Mouse (Mus musculus) midbrain, embryonic 12.5 days (tissue): Measurements from ENCODE around the gene Prkacb. TPM values are rescaled to one million over a fixed set of nuclear protein-coding genes. Genes with fewer than 3 reads are reported as not detected.
A peak's percentile ranks its signal among the peaks of the same experiment; 100 is the strongest.

Source experiments
- ATAC-seq: fragments of 200-750 bp; cut with Nextera tagmentation; 2 replicates; pipeline ENCODE4 v1.8.0; 2017; ENCODE audit warnings: low read depth, moderate TSS enrichment, moderate library complexity; ENCODE audit not compliant: low FRiP score
- H3K27ac ChIP-seq: fragments of 300-500 bp; sonication (generic); replicated peaks from 2 replicates; pipeline ENCODE4 v1.5.1; 2016; ENCODE audit warnings: mild to moderate bottlenecking
- H3K27me3 ChIP-seq: fragments of 300-500 bp; sonication (generic); 2 replicates; pipeline ENCODE4 v1.6.1; 2016; ENCODE audit warnings: mild to moderate bottlenecking
- H3K36me3 ChIP-seq: fragments of 300-500 bp; sonication (generic); 2 replicates; pipeline ENCODE4 v1.6.1; 2016
- H3K4me1 ChIP-seq: fragments of 300-500 bp; sonication (generic); 2 replicates; pipeline ENCODE4 v1.6.1; 2016
- H3K4me2 ChIP-seq: fragments of 300-500 bp; sonication (generic); replicated peaks from 2 replicates; pipeline ENCODE4 v1.6.1; 2016; ENCODE audit warnings: mild to moderate bottlenecking, moderate library complexity
- H3K4me3 ChIP-seq: fragments of 300-500 bp; sonication (generic); 2 replicates; pipeline ENCODE4 v1.5.1; 2016; ENCODE audit warnings: mild to moderate bottlenecking
- H3K9ac ChIP-seq: fragments of 300-500 bp; sonication (generic); replicated peaks from 2 replicates; pipeline ENCODE4 v1.6.1; 2016; ENCODE audit warnings: mild to moderate bottlenecking, moderate library complexity
- H3K9me3 ChIP-seq: fragments of 300-500 bp; sonication (generic); 2 replicates; pipeline ENCODE4 v1.6.1; 2016; ENCODE audit warnings: mild to moderate bottlenecking
- WGBS: fragments of 180-500 bp; shearing (Covaris S2); methylation state at CpG from one replicate; pipeline ENCODE4 v1.1.7; 2016; 5-methylcytosine and 5-hydroxymethylcytosine counted together
- polyA plus RNA-seq: library from polyadenylated mRNA; unstranded; fragments of >200 nt; fragmentation: Nextera tagmentation; extraction: Ambion mirVana; gene quantifications from 2 replicates; pipeline ENCODE4 v1.2.1, GENCODE M21; 2016

The Prkacb gene
- polyA plus RNA-seq: 100 and 103 TPM in 2 replicates

- under 1% methylated on average over 54 of the region's 60 CpGs for WGBS
- H3K36me3 ChIP-seq: no peaks in the 10 kb centered on the region
- H3K4me1 ChIP-seq: peaks cover 13% of the 10 kb centered on the region
Observed at GRCm38 (mm10) chr3:146812901-146813393, at the start of gene Prkacb. Prkacb (minus strand) TSS chr3:146812990.

DNA sequence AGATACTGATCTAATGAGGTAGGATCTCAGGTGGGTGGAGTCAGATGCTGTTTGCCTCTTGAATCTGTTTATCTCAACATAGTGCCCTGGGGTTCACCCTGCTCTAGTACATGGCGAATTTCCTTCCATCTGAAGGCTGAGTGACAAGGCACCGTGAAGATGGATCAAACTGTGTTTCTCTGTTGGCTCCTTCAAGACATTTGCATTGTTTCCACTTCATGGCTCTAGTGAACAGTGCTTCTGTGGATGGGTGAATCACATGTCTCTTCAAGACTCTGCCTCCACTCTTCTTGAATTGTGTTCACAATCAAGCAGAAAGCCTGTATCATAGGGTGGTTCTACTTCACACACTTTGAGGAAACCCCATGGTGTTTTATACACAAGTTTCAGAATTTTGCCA is 47.5 kb upstream of the Prkacb start:
- H3K27ac ChIP-seq: no peak overlapping the region
- H3K4me3 ChIP-seq: no peak overlapping the region
- no peaks in the 10 kb centered on the region for H3K9me3 ChIP-seq
- ATAC-seq: no peak
- H3K4me2 ChIP-seq: no peak overlapping the region
- H3K9ac ChIP-seq: no peak overlapping the region
- 86% methylated on average over 2 of the region's 2 CpGs for WGBS
- no peaks in the 10 kb centered on the region for H3K27me3 ChIP-seq
- H3K36me3 ChIP-seq: no peaks in the 10 kb centered on the region
- H3K4me1 ChIP-seq: no peaks in the 10 kb centered on the region

More at GRCm38 (mm10) chr3:146812901-146813393, at the start of gene Prkacb:
- Histone ChIP-seq H3K4me3 (peak within 1 kb of the TSS; percentile 94), H3K9ac (peak within 1 kb of the TSS; percentile 94), H3K27ac (peak within 1 kb of the TSS; percentile 84), H3K9me3 (no peaks in the 10 kb centered on the region), H3K27me3 (no peaks in the 10 kb centered on the region), H3K4me2 (peak within 1 kb of the TSS; percentile 74)
- ATAC-seq: peak; percentile 96

GRCm38 (mm10) chr3:146857373-146857772 is 44.6 kb upstream of the Prkacb start:
- Histone ChIP-seq H3K27me3 (no peaks in the 10 kb centered on the region), H3K9me3 (no peaks in the 10 kb centered on the region), H3K4me1 (0 out of 2 replicates have a peak, but pooled peaks cover 2% of the 10 kb centered on the region), H3K4me3 (no peak overlapping the region), H3K9ac (no peak overlapping the region), H3K27ac (no peak overlapping the region), H3K4me2 (no peak overlapping the region), H3K36me3 (no peaks in the 10 kb centered on the region)
- no peak for ATAC-seq
- 76% methylated on average over 10 of the region's 10 CpGs for WGBS

DNA sequence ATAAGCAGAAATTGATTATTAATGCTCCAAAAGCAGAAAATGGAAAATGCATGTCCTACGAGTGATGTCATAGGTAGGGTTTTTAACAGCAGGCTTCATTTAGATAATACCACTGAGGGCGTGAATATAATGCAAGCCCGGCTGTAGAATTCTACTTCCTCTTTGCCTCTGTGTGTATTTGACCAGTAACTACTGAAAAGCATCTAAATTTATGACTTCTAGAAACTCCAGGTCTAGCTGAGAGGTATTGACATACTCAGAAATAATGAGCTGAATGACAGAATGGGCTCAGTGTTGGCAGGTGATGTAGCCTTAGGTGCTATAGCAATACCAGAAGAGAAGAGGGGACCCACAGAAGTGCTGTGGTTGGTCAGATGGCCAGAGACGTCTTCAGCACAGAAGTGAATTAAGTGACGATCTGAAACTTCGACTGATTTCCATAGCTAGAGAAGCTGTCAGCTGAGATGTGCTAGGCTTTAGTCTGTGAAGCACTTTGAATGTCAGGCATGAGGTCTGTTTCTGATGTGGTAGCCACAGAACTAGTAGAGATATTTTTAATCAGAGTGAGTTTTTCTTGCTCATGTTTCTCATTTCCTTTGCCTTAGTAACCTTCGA is 41.8 kb upstream of the Prkacb start:
- Histone ChIP-seq H3K27me3 (no peaks in the 10 kb centered on the region), H3K4me3 (no peak overlapping the region), H3K9me3 (no peaks in the 10 kb centered on the region), H3K4me2 (no peak overlapping the region), H3K9ac (no peak overlapping the region), H3K27ac (no peak overlapping the region), H3K4me1 (0 out of 2 replicates have a peak, but pooled peaks cover 7% of the 10 kb centered on the region), H3K36me3 (no peaks in the 10 kb centered on the region)
- 77% methylated on average over 7 of the region's 7 CpGs for WGBS
- ATAC-seq: no peak

GRCm38 (mm10) chr3:146851966-146852891 is 39.4 kb upstream of the Prkacb start, which contains the start of gene Ttll7:
Ttll7 (plus strand) TSS chr3:146852367.
- Histone ChIP-seq H3K36me3 (no peaks in the 10 kb centered on the region), H3K9ac (peak within 1 kb of the TSS; percentile 79), H3K9me3 (no peaks in the 10 kb centered on the region), H3K4me2 (peak within 1 kb of the TSS; percentile 82), H3K4me1 (0 out of 2 replicates have a peak, but pooled peaks cover 7% of the 10 kb centered on the region), H3K27ac (peak within 1 kb of the TSS; percentile 56), H3K4me3 (peak within 1 kb of the TSS; percentile 71), H3K27me3 (no peaks in the 10 kb centered on the region)
- ATAC-seq: peak; percentile 97
- WGBS: 0% methylated on average over 36 of the region's 36 CpGs

- Histone ChIP-seq H3K27ac (no peak overlapping the region), H3K9ac (no peak overlapping the region), H3K4me2 (no peak overlapping the region), H3K27me3 (no peaks in the 10 kb centered on the region), H3K9me3 (no peaks in the 10 kb centered on the region), H3K36me3 (no peaks in the 10 kb centered on the region), H3K4me3 (no peak overlapping the region), H3K4me1 (0 out of 2 replicates have a peak, but pooled peaks cover 4% of the 10 kb centered on the region)
- WGBS: 93% methylated on average over 7 of the region's 7 CpGs
- ATAC-seq: no peak
Observed at GRCm38 (mm10) chr3:146849360-146849759, 36.6 kb upstream of the Prkacb start.

- Histone ChIP-seq H3K4me2 (no peak overlapping the region), H3K36me3 (no peaks in the 10 kb centered on the region), H3K27me3 (no peaks in the 10 kb centered on the region), H3K27ac (no peak overlapping the region), H3K4me3 (no peak overlapping the region), H3K9me3 (no peaks in the 10 kb centered on the region), H3K4me1 (0 out of 2 replicates have a peak, but pooled peaks cover 4% of the 10 kb centered on the region), H3K9ac (no peak overlapping the region)
- 87% methylated on average over 8 of the region's 8 CpGs for WGBS
- ATAC-seq: no peak
Observed at GRCm38 (mm10) chr3:146848112-146848511, 35.3 kb upstream of the Prkacb start.

DNA sequence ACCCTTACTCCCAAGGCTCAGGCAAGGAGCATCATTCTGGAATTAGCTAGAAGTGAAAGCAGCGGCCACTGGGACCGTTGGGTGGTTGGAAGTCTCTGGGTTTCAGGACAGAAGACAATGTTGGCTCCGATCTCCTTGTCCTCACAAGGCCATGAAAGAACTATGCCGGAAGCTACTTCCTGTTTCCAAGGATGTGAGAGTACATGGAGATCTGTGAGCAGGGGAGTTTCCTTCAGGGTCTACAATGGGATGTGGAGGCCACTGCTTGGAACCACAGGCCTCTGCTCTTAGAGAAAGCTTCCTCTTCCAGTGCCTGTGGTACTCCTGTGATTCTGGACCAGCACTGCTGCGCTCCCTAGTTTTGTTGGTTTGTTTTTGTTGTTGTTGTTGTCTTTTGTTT is 33.4 kb upstream of the Prkacb start:
- no peak overlapping the region for H3K4me3 ChIP-seq
- H3K36me3 ChIP-seq: no peaks in the 10 kb centered on the region
- H3K27me3 ChIP-seq: no peaks in the 10 kb centered on the region
- 85% methylated on average over 5 of the region's 5 CpGs for WGBS
- no peak overlapping the region for H3K4me2 ChIP-seq
- no peaks in the 10 kb centered on the region for H3K4me1 ChIP-seq
- H3K9ac ChIP-seq: no peak overlapping the region
- no peak overlapping the region for H3K27ac ChIP-seq
- no peak for ATAC-seq
- H3K9me3 ChIP-seq: no peaks in the 10 kb centered on the region

GRCm38 (mm10) chr3:146843470-146843869 is 30.7 kb upstream of the Prkacb start:
- no peak for ATAC-seq
- Histone ChIP-seq H3K4me3 (no peak overlapping the region), H3K9ac (no peak overlapping the region), H3K4me1 (no peaks in the 10 kb centered on the region), H3K36me3 (no peaks in the 10 kb centered on the region), H3K4me2 (no peak overlapping the region), H3K9me3 (no peaks in the 10 kb centered on the region), H3K27ac (no peak overlapping the region), H3K27me3 (no peaks in the 10 kb centered on the region)
- WGBS: 72% methylated on average over 6 of the region's 6 CpGs

DNA sequence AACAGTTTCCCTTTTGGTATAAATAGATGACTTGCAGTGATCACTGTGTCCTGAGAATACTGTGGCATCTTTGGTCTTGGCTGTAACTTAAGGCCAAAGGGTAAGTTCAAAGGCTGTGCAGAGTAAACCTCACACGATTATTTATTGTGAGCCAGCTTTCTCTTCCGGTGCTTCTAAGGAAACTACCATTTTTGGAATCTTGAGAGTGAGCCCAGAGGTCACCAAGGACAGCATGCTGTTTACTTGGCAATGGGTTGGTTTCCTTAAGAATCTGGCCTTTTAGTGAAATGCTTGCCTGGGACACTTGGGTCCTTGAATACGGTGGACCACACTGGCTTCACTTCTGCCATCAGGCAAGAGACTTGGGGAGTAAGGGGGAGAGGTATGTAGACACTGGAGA is 30.0 kb upstream of the Prkacb start:
- Histone ChIP-seq H3K4me2 (no peak overlapping the region), H3K4me3 (no peak overlapping the region), H3K27ac (no peak overlapping the region), H3K9me3 (no peaks in the 10 kb centered on the region), H3K4me1 (no peaks in the 10 kb centered on the region), H3K27me3 (no peaks in the 10 kb centered on the region), H3K36me3 (no peaks in the 10 kb centered on the region), H3K9ac (no peak overlapping the region)
- no peak for ATAC-seq
- 67% methylated on average over 3 of the region's 3 CpGs for WGBS

- Histone ChIP-seq H3K9ac (no peak overlapping the region), H3K27me3 (peaks cover 4% of the 10 kb centered on the region; the same call in 1 of the 2 replicates), H3K4me3 (no peak overlapping the region), H3K4me2 (no peak overlapping the region), H3K9me3 (no peaks in the 10 kb centered on the region), H3K4me1 (no peaks in the 10 kb centered on the region), H3K27ac (no peak overlapping the region), H3K36me3 (no peaks in the 10 kb centered on the region)
- no peak for ATAC-seq
- WGBS: 88% methylated on average over 4 of the region's 4 CpGs
Observed at GRCm38 (mm10) chr3:146820718-146821117, 7.9 kb upstream of the Prkacb start.

DNA sequence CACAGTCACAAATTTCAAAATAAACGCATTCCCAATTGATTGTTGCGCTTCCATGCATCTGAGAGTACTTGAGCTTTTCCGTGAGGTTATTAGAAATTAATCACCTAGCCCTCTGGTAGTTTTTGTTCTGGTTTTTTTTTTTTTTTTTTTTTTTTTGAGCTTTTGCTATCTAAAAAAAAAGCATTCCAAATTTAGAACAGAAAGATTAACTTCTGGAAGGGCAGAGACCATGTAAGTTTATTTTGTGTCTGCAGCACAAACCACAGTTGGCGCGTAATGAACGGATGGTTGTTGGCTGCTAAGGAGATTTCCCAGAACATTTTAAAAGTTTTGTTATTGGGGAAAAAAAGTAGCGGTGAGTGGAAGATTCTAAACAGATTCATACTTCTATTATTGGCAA is 834 bp upstream of the Prkacb start:
- no peaks in the 10 kb centered on the region for H3K27me3 ChIP-seq
- peak overlapping the region; percentile 84 for H3K27ac ChIP-seq
- 67% methylated on average over 7 of the region's 7 CpGs for WGBS
- H3K4me2 ChIP-seq: peak overlapping the region; percentile 74
- peak overlapping the region; percentile 94 for H3K9ac ChIP-seq
- H3K4me1 ChIP-seq: peaks cover 13% of the 10 kb centered on the region
- no peaks in the 10 kb centered on the region for H3K36me3 ChIP-seq
- no peaks in the 10 kb centered on the region for H3K9me3 ChIP-seq
- peak overlapping the region; percentile 94 for H3K4me3 ChIP-seq
- ATAC-seq: no peak
